18 mouse cellular contexts compared by ENCODE assay signal in the genomic region with DNA sequence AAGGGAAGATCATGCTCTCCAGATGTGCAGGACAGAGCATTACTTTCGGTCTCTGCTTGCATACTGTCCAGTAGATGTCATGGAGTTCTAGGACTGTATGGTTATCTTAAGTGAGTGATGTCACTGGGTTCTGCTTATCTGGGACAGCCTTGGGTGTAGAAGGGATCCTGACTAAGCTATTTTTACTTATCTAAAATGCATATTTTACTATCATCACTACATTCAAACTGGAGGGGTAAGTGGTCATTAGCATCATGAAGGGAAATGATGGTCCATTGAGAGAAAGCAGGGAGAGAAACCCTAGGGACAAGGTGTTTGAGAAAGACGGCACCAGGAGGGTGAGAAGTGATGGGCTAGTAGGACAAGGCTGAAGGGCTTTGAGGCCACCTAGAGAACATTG. TPM values are rescaled to one million over a fixed set of nuclear protein-coding genes. Genes with fewer than 3 reads are reported as not detected.
DNase-seq lines count a peak whose midpoint lies in the region; ATAC-seq and TF ChIP-seq lines count a peak whose summit lies in the region.
"Had no signal": no experiment of that assay in that cellular context is flagged by ENCODE, and none has a peak within 500 bp of the region (broad histone marks: within the 10 kb centered on the region; RNA-seq: fewer than 3 reads in every experiment).

No protein-coding gene starts in this region.

- no peaks in the 10 kb centered on the region for H3K27me3 ChIP-seq in heart, embryonic 11.5 days (ENCODE audit: control insufficient read depth, insufficient read depth, low read length)
- H3K27me3 ChIP-seq in G1E (ENCODE audit: insufficient read depth, low read length), result no peaks in the 10 kb centered on the region
- no peaks in the 10 kb centered on the region for H3K27me3 ChIP-seq in liver, embryonic 13.5 days
- H3K27me3 ChIP-seq in forebrain, embryonic 10.5 days (ENCODE audit: poor library complexity, severe bottlenecking), result no peaks in the 10 kb centered on the region
- H3K27me3 ChIP-seq: embryonic facial prominence, embryonic 13.5 days; hindbrain, embryonic 12.5 days; midbrain, embryonic 12.5 days had no signal

- peaks cover 1% of the 10 kb centered on the region; the same call in 1 of the 2 replicates for H3K36me3 ChIP-seq in heart, embryonic 11.5 days (ENCODE audit: control insufficient read depth, insufficient read depth, low read length)
- peaks cover 11% of the 10 kb centered on the region for H3K36me3 ChIP-seq in G1E (replicated peaks)
- peaks cover 24% of the 10 kb centered on the region for H3K36me3 ChIP-seq in liver, embryonic 13.5 days
- peaks cover 6% of the 10 kb centered on the region for H3K36me3 ChIP-seq in forebrain, embryonic 10.5 days (replicated peaks)

- TF ChIP-seq CTCF in G1E (IDR thresholded peaks at IDR 0.05; ENCODE audit: low read depth, low read length), result no peak
- TF ChIP-seq CTCF in left cerebral cortex, adult 2 months (IDR thresholded peaks at IDR 0.05), result no peak

- H3K4me2 ChIP-seq in heart, embryonic 11.5 days, result peak overlapping the region; percentile 50; the same call in 1 of the 2 replicates
- H3K4me2 ChIP-seq in liver, embryonic 13.5 days, result peak overlapping the region; percentile 73
- H3K4me2 ChIP-seq: embryonic facial prominence, embryonic 13.5 days; hindbrain, embryonic 12.5 days; midbrain, embryonic 12.5 days had no signal

- no peak for DNase-seq in heart, postnatal 14 days
- peak; percentile 54 for DNase-seq in G1E (ENCODE audit: low spot score)
- peak; percentile 81 for DNase-seq in c-Kit-positive CD71-positive TER-119-positive erythroid progenitor cells, embryonic 14.5 days (ENCODE audit: low spot score)
- peak; percentile 61 for DNase-seq in liver, embryonic 13.5 days
- no peak for DNase-seq in left cerebral cortex, adult 2 months (ENCODE audit: extremely low spot score in 1 of 2, low spot score in 2 of 2)
- DNase-seq in forebrain, embryonic 10.5 days (ENCODE audit: extremely low spot score, low spot score), result no peak
- DNase-seq in ovary, postnatal 10 days (ENCODE audit: low spot score), result no peak
- DNase-seq: adrenal gland, postnatal 25 days; cerebellum, postnatal 10 days; kidney, adult 18-20 months; left cerebral cortex, postnatal 4 days; lung, postnatal 14 days had no signal

- 29% methylated on average over 2 of the region's 2 CpGs for WGBS in heart, embryonic 11.5 days (ENCODE audit: insufficient replicate concordance)
- 33% methylated on average over 2 of the region's 2 CpGs for WGBS in liver, embryonic 13.5 days (ENCODE audit: insufficient replicate concordance)
- WGBS in forebrain, embryonic 10.5 days, result 82% methylated on average over 2 of the region's 2 CpGs

- peak overlapping the region; percentile 41; the same call in 1 of the 2 replicates for H3K27ac ChIP-seq in heart, embryonic 11.5 days (ENCODE audit: low read depth, low read length)
- peak overlapping the region; percentile 99 for H3K27ac ChIP-seq in liver, embryonic 13.5 days
- no peak overlapping the region for H3K27ac ChIP-seq in left cerebral cortex, adult 2 months
- H3K27ac ChIP-seq in forebrain, embryonic 10.5 days, result no peak overlapping the region
- H3K27ac ChIP-seq: embryonic facial prominence, embryonic 13.5 days; hindbrain, embryonic 12.5 days; kidney, postnatal 0 days; layer of hippocampus, adult 2 months; midbrain, embryonic 12.5 days had no signal

- H3K4me1 ChIP-seq in heart, embryonic 11.5 days (ENCODE audit: control insufficient read depth, insufficient read depth, low read length), result peaks cover 10% of the 10 kb centered on the region
- peaks cover 48% of the 10 kb centered on the region for H3K4me1 ChIP-seq in G1E (ENCODE audit: insufficient read depth, low read depth, low read length)
- peaks cover 44% of the 10 kb centered on the region for H3K4me1 ChIP-seq in liver, embryonic 13.5 days (replicated peaks)
- peaks cover 14% of the 10 kb centered on the region for H3K4me1 ChIP-seq in forebrain, embryonic 10.5 days

- H3K9ac ChIP-seq in heart, embryonic 11.5 days (ENCODE audit: low read depth, low read length), result no peak overlapping the region
- peak overlapping the region; percentile 98 for H3K9ac ChIP-seq in liver, embryonic 13.5 days
- H3K9ac ChIP-seq: embryonic facial prominence, embryonic 13.5 days; hindbrain, embryonic 12.5 days; midbrain, embryonic 12.5 days had no signal

- peak; percentile 79 for ATAC-seq in heart, embryonic 11.5 days (replicated peaks; ENCODE audit: insufficient number of reproducible peaks, low FRiP score, low TSS enrichment)
- peak; percentile 90 for ATAC-seq in G1E (ENCODE audit: extremely low read depth, insufficient number of reproducible peaks, low FRiP score, poor library complexity, severe bottlenecking)
- ATAC-seq in liver, embryonic 13.5 days (ENCODE audit: low read depth), result peak; percentile 86

- intact Hi-C loops in heart, postnatal 14 days (cut with DNase I), result no loop called here
- intact Hi-C loops in left cerebral cortex, adult 2 months (cut with DNase I), result no loop called here

- H3K4me3 ChIP-seq in heart, embryonic 11.5 days (ENCODE audit: low read depth, low read length), result peak overlapping the region; percentile 25; the same call in 1 of the 2 replicates
- no peak overlapping the region; the same call in 1 of the 2 replicates for H3K4me3 ChIP-seq in G1E (ENCODE audit: low read depth, low read length)
- peak overlapping the region; percentile 67 for H3K4me3 ChIP-seq in liver, embryonic 13.5 days (replicated peaks)
- no peak overlapping the region for H3K4me3 ChIP-seq in left cerebral cortex, adult 2 months
- H3K4me3 ChIP-seq in forebrain, embryonic 10.5 days, result no peak overlapping the region
- H3K4me3 ChIP-seq: embryonic facial prominence, embryonic 13.5 days; hindbrain, embryonic 12.5 days; layer of hippocampus, adult 2 months; midbrain, embryonic 12.5 days had no signal

- no peaks in the 10 kb centered on the region for H3K9me3 ChIP-seq in heart, embryonic 11.5 days (replicated peaks; ENCODE audit: control insufficient read depth, low read length)
- H3K9me3 ChIP-seq in G1E (replicated peaks), result no peaks in the 10 kb centered on the region
- H3K9me3 ChIP-seq in liver, embryonic 13.5 days (replicated peaks), result no peaks in the 10 kb centered on the region
- H3K9me3 ChIP-seq in forebrain, embryonic 10.5 days, result no peaks in the 10 kb centered on the region
- H3K9me3 ChIP-seq: embryonic facial prominence, embryonic 13.5 days; midbrain, embryonic 12.5 days had no signal

RNA-seq across cellular contexts. Expression of a gene that starts 2.1 kb away (rescaled TPM):
- 99.9 and 101 TPM in 2 replicates for polyA plus RNA-seq in heart, embryonic 11.5 days (2014; fragmentation: Nextera tagmentation; extraction: Ambion mirVana)
- 10 to 100 TPM; 45.8 to 60.7 TPM for total RNA-seq in heart, postnatal 14 days (2021)
- total RNA-seq in G1E (2014; fragmentation: Nextera tagmentation), result 82.7 and 101 TPM in 2 replicates
- 155 and 182 TPM in 2 replicates for total RNA-seq in G1E (2017)
- 86.7 and 103 TPM in 2 replicates for polyA plus RNA-seq in G1E (2012)
- polyA plus RNA-seq in liver, embryonic 13.5 days (2015; fragmentation: Nextera tagmentation; extraction: Ambion mirVana), result 77.2 and 91.4 TPM in 2 replicates
- 100 to 1,000 TPM; 107 to 132 TPM for total RNA-seq in left cerebral cortex, adult 2 months (2021)
- 139 and 156 TPM in 2 replicates for polyA plus RNA-seq in forebrain, embryonic 10.5 days (2016; fragmentation: Nextera tagmentation; extraction: Ambion mirVana)

RNA-seq across cellular contexts. Expression of a gene that starts 43.6 kb away (rescaled TPM):
- polyA plus RNA-seq in heart, embryonic 11.5 days (2014; fragmentation: Nextera tagmentation; extraction: Ambion mirVana), result 2.3 and 2.9 TPM in 2 replicates
- 1 to 10 TPM; 1.0 to 1.3 TPM for total RNA-seq in heart, postnatal 14 days (2021)
- total RNA-seq in G1E (2014; fragmentation: Nextera tagmentation), result 4.2 and 4.8 TPM in 2 replicates
- 9.2 and 11.6 TPM in 2 replicates for total RNA-seq in G1E (2017)
- polyA plus RNA-seq in G1E (2012), result 0.21 and 0.29 TPM in 2 replicates
- 0.98 and 1.3 TPM in 2 replicates for polyA plus RNA-seq in liver, embryonic 13.5 days (2015; fragmentation: Nextera tagmentation; extraction: Ambion mirVana)
- total RNA-seq in left cerebral cortex, adult 2 months (2021), result 1 to 10 TPM; 4.5 to 4.8 TPM
- polyA plus RNA-seq in forebrain, embryonic 10.5 days (2016; fragmentation: Nextera tagmentation; extraction: Ambion mirVana), result 3.6 and 3.9 TPM in 2 replicates

RNA-seq across cellular contexts. Expression of a gene that starts 43.7 kb away (rescaled TPM):
- polyA plus RNA-seq in heart, embryonic 11.5 days (2014; fragmentation: Nextera tagmentation; extraction: Ambion mirVana), result 61.9 and 66.9 TPM in 2 replicates
- 10 to 100 TPM; 22.4 to 24.6 TPM for total RNA-seq in heart, postnatal 14 days (2021)
- total RNA-seq in G1E (2014; fragmentation: Nextera tagmentation), result 26.2 and 35.4 TPM in 2 replicates
- 29.0 and 37.3 TPM in 2 replicates for total RNA-seq in G1E (2017)
- polyA plus RNA-seq in G1E (2012), result 28.1 and 29.3 TPM in 2 replicates
- polyA plus RNA-seq in liver, embryonic 13.5 days (2015; fragmentation: Nextera tagmentation; extraction: Ambion mirVana), result 43.6 and 46.0 TPM in 2 replicates
- total RNA-seq in left cerebral cortex, adult 2 months (2021), result 10 to 100 TPM; 67.2 to 76.2 TPM
- 120 and 124 TPM in 2 replicates for polyA plus RNA-seq in forebrain, embryonic 10.5 days (2016; fragmentation: Nextera tagmentation; extraction: Ambion mirVana)

RNA-seq across cellular contexts. Expression of a gene that starts 58.6 kb away (rescaled TPM):
- 18.0 and 19.3 TPM in 2 replicates for polyA plus RNA-seq in heart, embryonic 11.5 days (2014; fragmentation: Nextera tagmentation; extraction: Ambion mirVana)
- 10 to 100 TPM; 11.4 to 12.1 TPM for total RNA-seq in heart, postnatal 14 days (2021)
- total RNA-seq in G1E (2014; fragmentation: Nextera tagmentation), result 13.2 and 19.4 TPM in 2 replicates
- total RNA-seq in G1E (2017), result 13.5 and 16.3 TPM in 2 replicates
- polyA plus RNA-seq in G1E (2012), result 6.3 and 8.7 TPM in 2 replicates
- 7.4 and 7.7 TPM in 2 replicates for polyA plus RNA-seq in liver, embryonic 13.5 days (2015; fragmentation: Nextera tagmentation; extraction: Ambion mirVana)
- 10 to 100 TPM; 13.9 to 17.3 TPM for total RNA-seq in left cerebral cortex, adult 2 months (2021)
- 16.0 and 17.9 TPM in 2 replicates for polyA plus RNA-seq in forebrain, embryonic 10.5 days (2016; fragmentation: Nextera tagmentation; extraction: Ambion mirVana)

Comparison
In these comparisons a context has a peak if more than half of its experiments do, and no peak if none do; other contexts are left out.
1. H3K27ac ChIP-seq: peak in heart, embryonic 11.5 days (single experiment) and liver, embryonic 13.5 days (single experiment); none in left cerebral cortex, adult 2 months (single experiment) and forebrain, embryonic 10.5 days (single experiment).
2. H3K4me3 ChIP-seq: peak in heart, embryonic 11.5 days (single experiment) and liver, embryonic 13.5 days (single experiment); none in G1E (single experiment), left cerebral cortex, adult 2 months (single experiment) and forebrain, embryonic 10.5 days (single experiment).
3. DNase-seq: peak in G1E (single experiment), c-Kit-positive CD71-positive TER-119-positive erythroid progenitor cells, embryonic 14.5 days (single experiment) and liver, embryonic 13.5 days (single experiment); none in heart, postnatal 14 days (0 of 2), left cerebral cortex, adult 2 months (0 of 2), forebrain, embryonic 10.5 days (single experiment) and ovary, postnatal 10 days (single experiment).
4. Peak in every context shown above with its lines, with median percentiles within 50 percentile points of each other: ATAC-seq.